Mouse (Mus musculus) liver, embryonic 14.5 days (tissue): ENCODE measurements around the gene Pradc1.

Experiments
- CTCF ChIP-seq: IDR thresholded peaks from 2 replicates; pipeline ENCODE4 v1.5.1; 2016; ENCODE audit warnings: antibody characterized with exemption, low read depth, control low read depth
- EP300 ChIP-seq: IDR thresholded peaks from 2 replicates; pipeline ENCODE4 v1.6.1; 2016; ENCODE audit warnings: antibody characterized with exemption, low read depth

- TF ChIP-seq EP300 (no peak), CTCF (no peak)
These were observed 18.1 kb upstream of the Pradc1 start for GRCm38 (mm10) chr6:85469660-85470430.
